Mouse (Mus musculus) gastrocnemius, adult 8-10 months (tissue): ENCODE results near the gene Ptrh1. TPM values are rescaled to one million over a fixed set of nuclear protein-coding genes. Genes with fewer than 3 reads are reported as not detected.
A peak's percentile ranks its signal among the peaks of the same experiment; 100 is the strongest.

Source experiments
- DNase-seq, 2 experiments: peaks; one replicate each; pipeline ENCODE4 v3.0.0; 2022; ENCODE audit warnings: low spot score in 2 of 2
- total RNA-seq, 4 experiments: library from RNA; stranded (reverse); gene quantifications; 2 replicates each; pipeline ENCODE4 v1.2.4; 2022

Ptrh1 gene
- total RNA-seq: 1 to 10 TPM; 1.4 to 3.8 (median 2.3) TPM

GRCm38 (mm10) chr2:32775359-32776074 is at the start of gene Ptrh1, which contains the start of gene Ttc16:
TSS of gene Ptrh1 (plus strand) at chr2:32775786.
TSS of gene Ttc16 (minus strand) at chr2:32775633.
- DNase-seq: peak; percentile 97

DNA sequence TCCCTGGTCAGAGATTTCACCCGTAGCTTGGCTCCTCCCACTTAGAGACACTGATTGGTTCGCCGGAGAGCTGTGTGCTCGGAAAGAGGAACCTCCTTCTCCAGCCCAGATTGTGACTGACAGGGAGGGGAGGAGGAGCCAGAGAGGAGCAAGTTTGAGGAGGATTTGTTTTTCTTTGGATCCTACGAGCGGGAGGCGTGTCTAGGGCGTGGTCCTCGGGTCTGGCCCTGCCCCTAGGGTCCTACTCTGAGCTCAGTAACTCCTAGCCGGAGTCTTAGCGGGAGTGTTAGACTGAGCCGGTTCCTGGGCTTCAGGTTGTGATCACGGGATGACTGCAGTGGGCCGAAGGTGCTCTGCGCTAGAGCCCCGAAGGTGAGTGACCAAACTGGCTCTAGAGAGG is 48.2 kb upstream of the Ptrh1 start:
- peak; percentile 89 to 91 for DNase-seq

DNA sequence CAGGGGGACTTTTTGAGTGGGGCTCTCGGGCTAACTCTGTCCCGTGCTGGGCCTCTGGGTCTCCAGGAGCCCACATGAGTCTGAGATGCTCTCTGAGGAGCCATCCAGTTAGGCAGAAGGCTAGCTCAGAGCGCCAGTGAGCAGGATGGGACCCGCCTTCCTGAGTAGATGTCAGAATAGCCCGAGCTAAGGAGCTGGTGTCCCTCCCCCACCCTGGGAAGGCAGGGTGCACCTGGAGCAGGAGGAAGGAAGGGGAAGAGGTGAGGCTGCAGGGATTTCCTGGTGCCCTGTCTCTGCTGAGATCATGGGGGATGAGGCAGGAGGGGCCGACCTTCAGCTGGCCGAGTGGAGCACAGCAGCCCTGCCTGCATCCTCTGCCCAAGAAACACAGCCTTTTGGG is 47.1 kb upstream of the Ptrh1 start:
- DNase-seq: no peak

- no peak for DNase-seq
These were observed 46.0 kb upstream of the Ptrh1 start for GRCm38 (mm10) chr2:32729547-32729946.

GRCm38 (mm10) chr2:32730854-32731253 is 44.7 kb upstream of the Ptrh1 start:
- no peak for DNase-seq

DNA sequence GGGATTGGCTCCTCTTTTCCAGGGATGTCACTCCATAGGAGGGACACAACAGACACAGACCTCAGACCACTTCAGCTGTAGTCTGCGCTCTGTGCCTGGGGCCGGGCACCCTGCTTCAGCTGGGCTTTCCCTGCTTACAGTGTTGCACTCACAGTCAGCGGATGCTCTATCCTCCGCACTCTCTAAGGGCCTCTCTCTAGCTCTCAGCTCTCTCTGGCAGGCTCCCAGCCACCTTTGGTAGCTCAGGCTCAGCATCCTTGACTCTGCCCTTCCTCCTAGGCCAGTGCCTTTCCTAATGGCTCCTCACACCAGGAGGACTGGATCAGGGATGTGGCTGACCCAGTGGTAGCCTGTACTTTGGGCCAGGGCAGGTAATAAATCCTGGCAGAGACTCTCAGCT is 43.7 kb upstream of the Ptrh1 start:
- no peak for DNase-seq

DNA sequence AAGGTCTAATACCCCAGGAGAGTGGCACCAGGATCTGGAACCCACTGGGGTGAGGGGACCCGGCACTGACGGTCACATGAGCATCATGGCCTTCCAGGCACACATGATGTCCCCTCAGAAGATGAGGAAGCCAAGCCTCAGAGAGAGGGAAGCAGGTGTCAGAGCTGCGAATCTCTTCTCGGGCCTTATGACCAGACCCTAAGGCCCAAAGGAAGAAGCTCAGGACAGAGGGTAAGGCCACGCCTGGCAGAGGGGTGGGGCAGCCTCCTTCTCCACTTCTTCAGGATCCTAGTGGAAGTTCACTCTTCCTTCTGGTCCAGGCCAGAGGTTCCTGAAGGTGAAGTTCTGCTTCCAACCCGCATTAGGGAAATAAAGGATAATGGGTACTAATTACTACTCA is 42.9 kb upstream of the Ptrh1 start:
- DNase-seq: no peak

- DNase-seq: no peak
These were observed 41.1 kb upstream of the Ptrh1 start for GRCm38 (mm10) chr2:32734480-32734879.

- no peak for DNase-seq
These were observed 40.7 kb upstream of the Ptrh1 start for GRCm38 (mm10) chr2:32734933-32735332.

DNA sequence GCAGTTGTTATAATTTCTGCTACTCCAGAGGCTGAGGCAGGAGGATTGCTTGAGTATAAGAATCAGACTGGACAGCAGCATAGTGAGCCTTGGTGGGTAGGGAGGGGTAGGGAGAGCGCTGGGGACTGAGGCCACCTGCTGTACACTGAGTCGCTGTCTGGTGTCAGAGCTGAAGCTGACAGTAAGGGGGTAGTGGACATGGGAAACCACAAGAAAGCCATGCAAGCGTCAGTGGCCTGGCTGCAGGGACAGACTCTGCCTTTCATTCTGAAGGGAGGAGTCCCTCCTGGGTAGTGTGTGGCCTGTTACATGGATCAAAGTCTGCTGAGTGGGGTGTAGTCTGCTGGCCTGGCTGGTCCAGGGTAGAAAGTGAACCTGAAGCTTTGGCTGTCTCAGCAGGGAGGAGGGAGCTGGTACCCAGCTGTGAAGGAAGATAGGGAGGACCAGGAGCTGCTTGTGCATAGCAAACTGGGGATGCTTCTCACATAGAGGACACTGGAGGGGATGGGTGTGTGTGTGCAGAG is 39.2 kb upstream of the Ptrh1 start:
- no peak for DNase-seq

- no peak for DNase-seq
These were observed 38.6 kb upstream of the Ptrh1 start for GRCm38 (mm10) chr2:32737008-32737407.

DNA sequence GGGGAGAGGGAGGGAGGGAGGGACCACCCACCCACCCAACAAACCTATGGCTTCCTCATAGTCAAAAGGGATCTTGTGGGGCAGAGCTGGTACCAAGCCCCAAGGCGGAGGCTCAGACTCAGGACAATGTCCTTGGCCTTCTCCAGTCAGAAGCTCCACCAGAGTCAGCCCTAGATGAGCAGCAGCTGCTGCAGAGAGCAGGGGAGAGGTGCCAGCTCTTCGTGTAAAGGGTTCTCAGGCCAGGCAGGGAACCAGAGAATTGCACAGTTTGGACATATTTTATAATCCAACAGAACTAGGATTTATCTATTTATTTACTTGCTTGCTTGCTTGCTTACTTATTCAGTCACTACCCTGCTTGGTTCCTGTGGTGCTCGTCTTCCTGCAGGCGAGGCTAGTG is 36.3 kb upstream of the Ptrh1 start:
- DNase-seq: no peak

DNA sequence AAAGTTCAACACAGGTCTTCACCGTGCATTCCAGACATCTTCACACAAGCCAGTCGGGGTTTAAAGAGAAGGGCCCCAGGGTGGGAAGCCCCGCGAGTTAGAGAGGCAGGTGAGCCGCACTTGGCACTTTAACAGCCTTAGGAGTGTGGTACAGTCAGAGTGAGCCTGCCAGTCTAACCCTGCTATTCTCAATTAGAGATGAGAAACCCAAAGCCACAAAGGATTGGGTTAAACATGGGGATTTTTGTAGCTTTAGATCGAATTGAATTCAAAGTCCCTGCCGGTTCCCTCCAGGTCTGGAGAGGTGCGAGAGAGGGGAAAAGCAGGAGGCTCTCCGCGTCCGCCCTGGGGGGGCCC is 34.7 kb upstream of the Ptrh1 start, which contains the start of gene 6330409D20Rik:
6330409D20Rik (minus strand) TSS at position 101 of the 357 bp plus-strand sequence.
- no peak for DNase-seq

GRCm38 (mm10) chr2:32741273-32742172 is 34.1 kb upstream of the Ptrh1 start:
- no peak for DNase-seq

DNA sequence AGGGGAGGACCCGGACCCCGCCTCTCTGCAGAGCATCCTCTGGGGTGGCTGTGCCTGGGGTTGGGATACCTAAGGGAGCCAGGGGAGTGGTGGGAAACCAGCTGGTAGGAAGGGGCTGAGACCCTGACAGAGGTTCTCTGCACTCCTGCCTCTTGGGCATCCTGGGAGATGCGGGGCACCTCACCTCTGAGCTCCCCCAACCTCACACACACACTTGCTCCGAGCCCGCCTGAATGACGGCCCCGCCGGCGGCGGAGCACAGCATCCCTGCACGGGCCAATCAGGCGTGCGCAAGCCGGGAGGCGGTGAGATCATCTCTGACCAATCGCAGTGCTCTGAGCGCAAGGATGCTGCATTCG is 33.4 kb upstream of the Ptrh1 start:
- DNase-seq: no peak

- no peak for DNase-seq
These were observed 31.2 kb upstream of the Ptrh1 start for GRCm38 (mm10) chr2:32744272-32744982.

DNA sequence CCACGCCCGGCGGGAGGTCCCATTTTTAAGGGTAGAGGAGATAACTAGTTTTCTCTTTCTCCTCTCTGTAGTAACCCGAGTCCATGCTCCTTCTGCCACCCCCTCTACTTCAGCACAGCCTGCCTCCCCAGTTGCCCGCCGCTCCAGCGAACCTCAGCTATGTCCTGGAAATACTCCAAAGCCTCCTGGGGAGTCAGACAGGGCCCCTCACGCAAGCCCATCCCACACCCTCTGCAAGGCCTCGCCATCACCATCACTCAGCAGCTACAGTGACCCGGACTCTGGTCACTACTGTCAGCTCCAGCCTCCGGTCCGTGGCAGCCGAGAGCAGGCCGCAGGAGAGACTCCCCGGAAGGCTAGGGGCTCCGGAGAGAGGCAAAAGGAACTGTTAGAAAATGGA is 26.5 kb upstream of the Ptrh1 start:
- DNase-seq: no peak

GRCm38 (mm10) chr2:32750199-32750598 is 25.4 kb upstream of the Ptrh1 start:
- DNase-seq: no peak

DNA sequence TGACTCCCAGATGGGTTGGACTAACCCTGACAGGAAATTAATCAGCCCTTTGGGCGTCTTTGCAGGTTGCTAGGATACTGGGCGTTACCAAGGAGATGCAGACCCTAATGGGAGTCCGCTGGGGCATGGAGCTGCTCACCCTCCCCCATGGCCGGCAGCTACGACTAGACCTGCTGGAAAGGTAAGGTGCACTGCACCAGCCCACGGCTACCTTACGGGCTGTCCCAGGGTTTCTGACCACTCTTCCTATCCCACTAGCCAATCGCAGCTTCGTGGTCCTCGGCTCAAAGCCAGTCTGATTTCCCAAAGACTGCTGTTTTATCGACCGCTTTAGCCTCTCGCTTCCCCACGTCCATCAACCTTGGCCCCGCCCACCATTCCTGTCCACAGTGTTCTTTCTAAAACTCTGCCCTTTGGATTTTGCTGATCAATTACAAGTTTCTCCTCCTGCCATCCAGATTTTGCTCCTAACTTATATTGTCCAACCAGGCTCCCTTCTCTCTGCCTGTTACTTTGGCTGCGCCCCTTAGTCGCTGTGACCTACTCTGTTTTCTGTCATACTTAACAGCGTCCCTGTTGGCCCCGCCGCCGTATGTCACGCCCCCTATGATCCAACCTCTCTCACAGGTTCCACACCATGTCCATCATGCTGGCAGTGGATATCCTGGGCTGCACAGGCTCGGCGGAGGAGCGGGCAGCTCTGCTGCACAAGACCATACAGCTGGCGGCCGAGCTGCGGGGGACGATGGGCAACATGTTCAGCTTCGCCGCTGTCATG is 24.5 kb upstream of the Ptrh1 start:
- no peak for DNase-seq

- DNase-seq: no peak
These were observed 23.9 kb upstream of the Ptrh1 start for GRCm38 (mm10) chr2:32751665-32752033.

- DNase-seq: no peak
These were observed 23.4 kb upstream of the Ptrh1 start for GRCm38 (mm10) chr2:32752181-32752580.
